Mouse (Mus musculus) adrenal gland, postnatal 14 days (tissue): ENCODE data around the gene Zfp597. TPM values are rescaled to one million over a fixed set of nuclear protein-coding genes. Genes with fewer than 3 reads are reported as not detected.

Experiments
- DNase-seq: peaks from one replicate; pipeline ENCODE4 v3.0.0; 2021; ENCODE audit warnings: mixed read lengths
- long read RNA-seq, 2 experiments: library from polyadenylated mRNA; stranded (forward); transcript quantifications; one replicate each; pipeline ENCODE4 v2.0.0; 2021
- total RNA-seq: library from RNA; stranded (reverse); gene quantifications from 2 replicates; pipeline ENCODE4 v1.2.3, GENCODE M21; 2021

Gene Zfp597
- total RNA-seq = 15.6 and 20.1 TPM in 2 replicates
- long read RNA-seq, experiment 1, partial matches to known transcripts = 0 of 6 reads
- long read RNA-seq, experiment 1, other reads (novel, unspliced or antisense) = 3 of 6 reads
- long read RNA-seq, experiment 2, partial matches to known transcripts = 0 of 5 reads
- long read RNA-seq, experiment 2, other reads (novel, unspliced or antisense) = 1 of 5 reads

DNA sequence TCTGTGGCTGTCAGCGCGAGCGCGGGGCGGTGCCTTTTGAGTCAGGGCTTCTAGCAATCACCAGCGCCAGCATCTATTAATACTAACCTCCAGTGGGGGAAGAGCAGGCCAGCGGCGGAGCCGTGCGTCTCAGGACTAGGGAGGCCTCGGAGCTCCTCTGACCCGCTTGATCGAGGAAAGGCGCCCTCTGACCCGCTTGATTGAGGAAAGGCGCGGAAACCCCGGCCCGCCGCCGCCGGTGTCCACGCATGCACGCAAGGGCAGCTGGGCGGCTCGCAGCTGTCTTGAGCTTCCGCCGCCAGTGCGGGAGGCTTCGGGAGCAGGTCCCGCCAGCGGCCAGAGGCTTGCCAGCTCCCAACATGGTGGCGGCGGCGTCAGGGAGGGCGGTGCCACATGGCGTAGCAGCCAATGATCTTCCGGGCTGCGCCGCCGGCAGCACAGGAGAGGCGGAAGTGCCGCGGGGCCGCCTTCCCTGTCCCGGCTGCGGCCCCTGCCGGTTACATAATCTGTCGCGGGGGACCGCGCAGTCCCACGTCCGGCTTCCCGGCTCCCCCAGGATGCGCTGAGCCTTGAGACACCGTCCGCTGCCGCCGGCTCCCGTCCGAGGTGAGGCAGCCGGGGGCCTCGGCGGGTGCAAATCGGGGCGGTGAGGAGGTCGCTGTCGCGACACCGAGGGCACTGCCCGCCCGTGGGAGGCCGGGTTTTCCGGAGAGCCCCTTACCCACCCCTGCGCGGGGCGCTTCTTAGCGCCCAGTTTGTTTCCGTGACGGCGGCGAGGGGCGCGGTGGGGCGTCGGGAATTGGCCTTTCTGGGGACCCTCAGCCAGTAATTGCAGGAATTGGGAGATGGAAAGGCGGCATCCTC is at the start of gene Zfp597, which contains the start of gene Gm20695:
TSS of gene Zfp597 (minus strand) at position 361 of the 864 bp plus-strand sequence.
TSS of gene Gm20695 (plus strand) at position 448 of the 864 bp plus-strand sequence.
- peak; percentile 97 for DNase-seq

DNA sequence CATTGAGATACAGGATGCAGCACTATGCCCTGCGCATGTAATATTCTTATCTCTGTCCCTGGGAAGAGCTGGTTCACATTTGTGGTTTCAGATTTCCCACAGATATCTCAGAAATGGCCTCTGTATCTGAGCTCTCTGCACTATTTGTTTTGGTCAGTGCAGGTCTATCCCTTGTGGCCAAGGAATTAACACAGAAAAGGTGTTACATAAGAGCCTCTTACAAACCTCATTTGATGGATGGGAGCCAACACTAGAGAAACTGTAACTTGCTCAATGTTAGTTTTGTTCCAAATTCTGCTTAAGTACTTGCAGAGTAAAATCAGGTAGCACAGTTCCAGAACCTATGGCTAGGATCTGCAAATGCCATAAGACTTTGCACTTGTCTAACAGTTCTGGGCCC is 49.7 kb upstream of the Zfp597 start:
- DNase-seq = no peak

- DNase-seq = no peak
Measured at GRCm38 (mm10) chr16:3933536-3933935, 49.2 kb upstream of the Zfp597 start.

- DNase-seq = no peak
Measured at GRCm38 (mm10) chr16:3929151-3929550, 44.8 kb upstream of the Zfp597 start.

DNA sequence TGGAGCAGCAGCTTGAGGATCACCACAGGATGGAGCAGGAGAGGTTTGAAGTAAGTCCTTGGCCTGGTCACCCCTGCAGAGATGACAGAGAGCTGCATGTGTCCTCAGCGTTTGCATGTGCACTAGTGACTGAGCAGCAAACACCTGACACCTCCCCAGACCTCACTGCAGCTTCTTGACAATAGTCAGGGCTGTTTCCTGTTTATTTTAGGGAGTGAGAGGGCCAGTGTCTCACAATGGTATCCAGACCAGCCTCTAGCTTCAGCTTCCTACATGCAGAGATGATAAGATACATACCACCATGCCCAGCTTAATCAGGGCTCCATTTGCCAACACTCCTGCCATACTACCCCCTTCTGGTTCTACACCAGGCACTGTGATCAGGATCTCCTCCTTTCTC is 44.2 kb upstream of the Zfp597 start:
- DNase-seq = no peak

GRCm38 (mm10) chr16:3923966-3924365 is 39.6 kb upstream of the Zfp597 start:
- DNase-seq = no peak

DNA sequence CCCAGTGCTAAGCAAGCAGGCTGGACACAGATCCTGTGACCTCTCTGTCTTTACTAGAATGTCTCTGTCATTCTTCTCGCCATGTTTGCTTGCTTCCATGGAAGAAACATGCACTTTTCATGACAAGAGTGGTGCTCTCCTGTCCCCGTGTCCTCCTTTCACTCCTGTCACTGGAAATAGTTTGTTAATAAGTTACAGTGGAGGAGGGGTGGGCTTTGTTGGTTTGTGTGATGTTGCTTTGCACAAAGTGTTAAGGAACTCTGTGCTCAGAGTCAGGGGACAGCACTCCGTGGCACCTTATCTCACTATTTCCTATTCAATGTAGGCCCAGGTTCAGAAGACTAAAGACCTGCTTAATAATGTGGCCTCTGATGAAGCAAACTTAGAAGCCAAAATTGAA is 39.2 kb upstream of the Zfp597 start:
- DNase-seq = no peak

DNA sequence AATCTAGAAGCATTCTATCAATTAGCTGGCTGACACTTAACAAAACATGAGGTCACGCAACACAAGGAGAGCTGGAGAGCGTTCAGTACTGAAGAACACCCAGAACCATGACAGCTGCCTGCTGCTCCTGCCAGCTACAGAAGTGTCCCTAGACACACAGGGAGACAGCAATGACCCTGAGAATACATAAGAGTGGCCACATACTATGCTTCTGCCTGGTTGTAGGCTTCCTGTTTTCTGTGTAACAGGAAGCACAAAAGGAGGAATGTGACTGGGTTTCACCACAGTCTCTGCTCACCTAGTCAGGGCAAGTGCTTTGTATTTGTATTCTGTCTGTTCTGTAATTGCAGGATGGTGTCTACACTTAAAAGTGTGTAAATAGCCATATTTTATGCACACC is 36.4 kb upstream of the Zfp597 start:
- no peak for DNase-seq

- DNase-seq = no peak
Measured at GRCm38 (mm10) chr16:3909118-3909517, 24.8 kb upstream of the Zfp597 start.

DNA sequence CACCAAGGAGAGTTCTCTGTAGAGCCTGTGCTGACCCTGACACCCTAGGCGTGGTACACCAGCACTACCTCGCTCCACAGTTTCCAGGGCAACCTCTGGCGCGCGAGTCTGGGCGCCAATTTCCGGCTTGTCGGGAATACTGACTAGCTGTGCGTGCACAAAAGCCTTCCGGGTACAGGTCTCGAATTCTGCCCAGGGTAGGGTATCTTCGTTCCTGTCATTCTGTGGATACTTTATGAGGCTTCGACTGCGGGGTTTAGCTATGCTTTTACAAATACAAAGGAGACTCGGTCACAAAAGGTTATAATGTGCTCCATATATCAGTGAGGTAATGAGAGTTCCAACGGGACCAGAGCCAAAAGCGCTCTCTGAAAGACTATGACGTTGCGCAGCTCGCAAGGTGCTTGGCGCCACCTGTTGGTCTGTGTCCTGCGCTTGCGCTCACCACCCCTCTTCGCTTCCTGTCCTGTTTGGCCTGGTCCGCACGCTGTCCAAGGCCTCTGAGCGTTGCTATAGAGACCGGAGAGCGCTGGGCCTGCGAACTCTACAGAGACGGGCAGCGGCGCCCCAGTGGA is 24.3 kb upstream of the Zfp597 start, which contains the start of the genes 1700037C18Rik and Cluap1:
TSS of gene 1700037C18Rik (minus strand) at position 153 of the 575 bp plus-strand sequence.
TSS of gene Cluap1 (plus strand) at position 265 of the 575 bp plus-strand sequence.
- DNase-seq = peak; percentile 96

- DNase-seq = peak; percentile 11
Measured at GRCm38 (mm10) chr16:3907471-3907870, 23.1 kb upstream of the Zfp597 start.

DNA sequence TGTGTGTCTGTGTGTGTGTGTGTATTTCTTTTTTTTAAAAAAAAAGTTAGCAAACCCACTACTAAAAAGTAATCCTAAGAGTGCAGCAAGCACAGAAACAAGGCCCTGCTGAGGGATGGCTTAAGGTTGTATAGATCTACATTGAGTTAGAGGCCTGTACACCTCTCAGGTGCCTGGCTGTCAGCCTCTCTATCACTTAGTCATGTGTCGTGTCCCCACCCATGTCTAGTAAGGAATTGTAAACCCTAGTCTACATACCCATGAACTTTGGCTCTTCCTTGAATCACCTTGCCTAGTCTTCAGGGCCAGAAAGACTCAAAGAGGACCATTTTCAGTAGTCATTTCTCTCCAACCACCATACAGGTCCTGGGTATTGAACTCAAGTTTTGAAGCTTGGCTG is 12.2 kb upstream of the Zfp597 start:
- DNase-seq = no peak

DNA sequence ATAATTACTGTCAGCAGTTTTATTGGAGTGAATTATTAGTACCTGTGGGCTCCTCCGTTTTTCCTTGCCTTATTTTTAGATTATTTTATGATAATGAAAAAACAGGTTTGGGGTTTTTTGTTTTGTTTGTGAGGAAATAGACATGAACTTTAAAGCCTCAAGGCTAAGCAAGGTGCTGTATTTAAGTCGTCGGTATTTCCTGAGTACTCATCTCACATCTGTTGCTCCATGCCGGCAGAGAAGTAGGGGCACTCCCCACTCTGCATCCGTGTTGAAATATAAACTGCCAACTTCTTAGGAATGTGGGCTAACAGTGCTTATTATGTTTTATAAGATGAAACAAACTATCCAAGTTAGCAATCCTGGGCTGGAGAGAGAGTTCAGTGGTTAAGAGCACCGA is 11.7 kb upstream of the Zfp597 start:
- DNase-seq = no peak

DNA sequence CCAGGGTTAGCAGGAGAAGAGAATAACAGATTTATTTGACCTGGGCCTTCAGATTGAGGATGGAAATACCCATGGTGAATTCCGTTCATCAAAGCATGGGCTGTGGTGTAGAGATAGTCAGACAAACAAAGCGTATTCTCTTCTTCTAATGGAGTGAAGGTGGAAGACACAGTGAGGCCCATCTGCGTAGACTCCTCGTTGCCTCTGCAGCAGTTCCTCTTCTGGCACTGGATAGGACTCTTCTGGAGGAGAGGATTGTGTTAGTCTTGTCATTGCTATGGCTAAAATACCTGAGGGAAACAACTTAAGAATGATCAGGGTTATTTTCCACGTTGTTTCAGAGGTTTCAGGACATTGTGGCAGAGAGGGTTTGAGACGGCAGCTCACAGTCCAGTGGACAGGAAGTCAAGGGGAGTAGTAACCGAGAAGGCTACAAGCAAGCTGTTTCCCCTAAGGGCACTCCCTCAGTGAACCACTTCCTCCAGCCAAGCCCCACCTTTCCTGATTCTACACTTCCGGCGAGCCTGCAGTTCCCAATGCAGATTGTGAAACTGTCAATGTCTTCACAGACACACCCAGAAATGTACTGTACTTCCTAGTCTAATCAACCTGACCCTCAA is 10.9 kb upstream of the Zfp597 start:
- DNase-seq = peak; percentile 27

DNA sequence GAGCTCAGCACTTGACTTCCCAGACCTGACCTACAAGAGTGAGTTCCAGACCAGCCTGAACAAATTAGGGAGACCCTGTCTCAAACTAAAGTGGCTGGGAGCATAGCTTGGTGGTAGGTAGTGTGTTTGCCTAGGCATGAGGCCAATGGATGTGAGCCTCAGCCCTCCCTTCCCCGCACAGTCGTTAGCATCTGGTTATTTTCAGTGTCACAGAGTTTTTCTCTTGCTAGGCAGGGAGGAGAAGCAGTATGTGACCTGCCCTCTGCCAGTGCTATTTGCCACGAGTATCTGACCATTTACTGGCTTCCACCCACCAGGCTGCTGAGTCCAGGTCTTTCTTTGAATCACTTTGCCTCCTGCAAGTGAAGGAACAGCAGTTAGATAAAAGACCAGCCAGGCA is 9.4 kb upstream of the Zfp597 start:
- no peak for DNase-seq

- no peak for DNase-seq
Measured at GRCm38 (mm10) chr16:3891621-3892295, 7.4 kb upstream of the Zfp597 start.

- peak; percentile 11 for DNase-seq
Measured at GRCm38 (mm10) chr16:3885065-3885670, 807 bp upstream of the Zfp597 start.

- no peak for DNase-seq
Measured at GRCm38 (mm10) chr16:3876346-3876745, 8.0 kb downstream of the Zfp597 start.

DNA sequence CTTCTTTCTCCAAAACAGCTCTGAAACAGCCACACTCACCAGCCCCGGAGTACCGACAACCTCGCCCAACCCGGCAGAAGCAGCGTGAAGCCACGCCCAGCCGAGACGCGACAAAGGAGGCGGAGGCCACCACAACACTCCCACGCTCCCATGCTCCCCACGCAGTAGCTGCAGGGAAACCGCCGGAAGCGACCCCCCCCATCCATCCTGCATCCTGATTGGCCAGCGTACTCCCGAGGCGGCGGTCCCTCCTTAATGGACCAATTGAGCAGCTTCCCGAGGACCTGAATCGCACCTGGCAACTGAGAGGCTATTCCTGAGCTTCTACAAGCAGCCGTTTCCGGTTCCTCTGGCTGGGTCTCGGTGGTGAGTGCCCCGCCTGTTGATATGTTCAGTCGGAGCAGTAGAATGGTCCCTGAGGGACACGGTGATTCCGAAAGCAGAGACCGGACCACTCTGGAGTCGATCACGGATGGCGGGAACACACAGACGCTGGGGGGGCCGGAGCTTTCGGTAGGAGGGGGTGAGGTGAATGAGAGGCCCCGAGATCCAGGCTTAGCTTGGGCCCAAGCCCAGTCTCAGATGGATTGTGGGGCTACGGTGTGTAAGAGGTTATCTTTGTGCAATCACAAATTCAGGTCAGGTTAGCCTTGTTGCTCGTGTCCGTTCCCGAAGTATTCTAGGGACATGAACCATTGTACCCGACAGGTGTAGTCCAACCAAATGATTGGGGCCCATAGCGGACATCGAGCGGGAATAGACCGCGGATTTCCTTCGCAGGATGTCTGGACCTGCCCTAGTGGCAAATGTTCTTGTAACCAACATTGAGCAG is 11.9 kb downstream of the Zfp597 start, which contains the start of gene Naa60:
TSS of gene Naa60 (plus strand) at position 160 of the 832 bp plus-strand sequence.
- DNase-seq = peak; percentile 96

DNA sequence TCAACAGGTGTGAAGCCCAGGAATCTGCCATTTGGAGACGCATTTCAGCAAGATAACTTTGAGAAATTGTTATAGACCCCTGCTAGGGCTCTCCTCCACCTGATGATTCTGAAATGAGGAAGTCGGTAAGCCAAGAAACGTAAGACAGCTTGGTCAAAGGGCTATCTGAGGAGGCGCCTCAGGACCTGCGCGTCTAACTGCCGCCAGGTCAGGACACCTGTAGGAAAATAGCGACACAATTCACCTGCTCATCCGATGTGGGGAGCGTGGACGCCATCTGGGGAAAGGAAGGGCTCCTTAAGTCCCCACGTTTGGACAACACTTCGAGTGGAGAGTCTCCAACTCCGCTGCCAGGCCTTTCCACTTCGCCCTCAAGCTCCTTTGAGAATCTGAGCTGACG is 12.5 kb downstream of the Zfp597 start:
- DNase-seq = no peak

DNA sequence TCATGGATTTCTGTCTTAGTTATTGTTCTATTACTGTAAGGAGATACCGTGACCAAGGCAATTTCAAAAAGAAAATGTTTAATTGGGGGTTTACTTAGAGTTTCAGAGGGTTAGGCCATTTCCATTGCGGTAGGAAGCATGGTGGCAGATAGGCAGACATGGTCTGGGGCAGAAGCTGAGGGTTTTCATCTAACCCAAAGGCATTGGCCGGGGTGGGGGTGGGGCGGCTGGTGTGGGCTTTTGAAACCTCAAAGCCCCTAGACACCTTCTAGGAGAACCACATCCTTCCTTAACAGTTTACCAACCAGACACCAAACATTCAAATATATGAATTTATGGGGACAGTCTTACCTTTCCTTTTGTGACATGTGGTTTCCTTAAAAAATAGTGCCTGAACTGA is 25.1 kb downstream of the Zfp597 start:
- no peak for DNase-seq
